Mouse (Mus musculus): ENCODE data around the gene Pcdh17.

GRCm38 (mm10) chr14:84443761-84444160, 398 bp downstream of the Pcdh17 start:
- TF ChIP-seq POLR2A (IDR thresholded peaks at IDR 0.05; ENCODE audit: insufficient read depth, low read depth, low read length): no peak
- TF ChIP-seq CTCF (IDR thresholded peaks at IDR 0.05; ENCODE audit: insufficient read depth, low read depth, low read length): no peak

Measured in olfactory bulb, adult 2 months (tissue).